Mouse (Mus musculus): ENCODE measurements around the gene Catsperg2. TPM values are rescaled to one million over a fixed set of nuclear protein-coding genes. Genes with fewer than 3 reads are reported as not detected.

The Catsperg2 gene
- total RNA-seq, 2 experiments from 2014 or later, result 0.23 TPM; not detected in 1

DNA sequence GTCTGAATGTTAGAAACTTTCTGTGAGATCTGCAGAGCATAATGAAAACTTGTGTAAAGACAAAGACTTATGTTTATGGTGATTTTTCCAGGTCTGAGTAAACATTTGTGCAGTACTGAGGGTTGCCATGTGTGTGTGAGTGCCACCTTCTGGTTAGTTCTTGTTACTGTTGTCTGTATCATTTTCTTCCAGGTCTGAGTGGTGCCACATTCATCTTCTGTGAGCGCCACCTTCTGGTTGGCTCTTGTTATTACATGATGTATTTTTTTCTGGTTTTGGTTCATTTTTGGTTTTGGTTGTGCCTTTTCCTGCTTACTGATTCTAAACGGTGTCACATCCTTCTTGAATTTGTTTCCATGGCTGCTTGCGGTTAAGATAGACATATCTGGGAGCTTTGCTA, 45.0 kb downstream of the Catsperg2 start:
- intact Hi-C loops (cut with DNase I), result no loop called here
- DNase-seq (ENCODE audit: extremely low spot score in 1 of 2, low spot score in 2 of 2), result no peak
- TF ChIP-seq CTCF (IDR thresholded peaks at IDR 0.05), result peak; percentile 49
- Histone ChIP-seq H3K4me3 (no peak overlapping the region), H3K27ac (no peak overlapping the region)

Small RNA genes within 50 kb of the gene (microRNA-seq; reads per million reads assigned to microRNA genes)
- gene Mir1964, result 0.97 to 2.9 reads per million in 2 experiments

Other genes with a start within 250 kb of the Catsperg2 start
- gene Sipa1l3, start 208.4 kb downstream of the Catsperg2 start, total RNA-seq (2021), result 10 to 100 TPM; 51.3 to 61.8 TPM
- gene Zfp84, start 41.5 kb upstream of the Catsperg2 start, total RNA-seq (2021), result 10 to 100 TPM; 16.5 to 17.0 TPM
- gene Zfp30, start 57.0 kb upstream of the Catsperg2 start, total RNA-seq (2021), result 10 to 100 TPM; 11.7 to 12.3 TPM
- gene Zfp790, start 89.1 kb upstream of the Catsperg2 start, total RNA-seq (2021), result 10 to 100 TPM; 21.8 to 23.1 TPM
- 10 to 100 TPM; 18.9 to 25.7 TPM for gene Zfp940, start 126.6 kb upstream of the Catsperg2 start, total RNA-seq (2021)
- gene Zfp420, start 132.9 kb upstream of the Catsperg2 start, total RNA-seq (2021), result 10 to 100 TPM; 15.3 to 16.8 TPM
- 10 to 100 TPM; 22.3 to 23.8 TPM for gene Zfp27, start 179.5 kb upstream of the Catsperg2 start, total RNA-seq (2021)
- 1 to 10 TPM; 8.9 to 9.6 TPM for gene Zfp383, start 181.2 kb upstream of the Catsperg2 start, total RNA-seq (2021)
- 10 to 100 TPM; 17.4 to 19.0 TPM for gene Zfp74, start 227.1 kb upstream of the Catsperg2 start, total RNA-seq (2021)